Mouse (Mus musculus): ENCODE results near the gene Axdnd1. TPM values are rescaled to one million over a fixed set of nuclear protein-coding genes. Genes with fewer than 3 reads are reported as not detected.
A peak's percentile ranks its signal among the peaks of the same experiment; 100 is the strongest.

Axdnd1 gene
- 0.31 and 0.47 TPM in 2 replicates for polyA plus RNA-seq (2015; fragmentation: Nextera tagmentation; extraction: Ambion mirVana)

- ATAC-seq (ENCODE audit: insufficient number of reproducible peaks, insufficient read depth, low FRiP score, low TSS enrichment, low read depth) = peak; percentile 92
- Histone ChIP-seq H3K36me3 (no peaks in the 10 kb centered on the region), H3K4me1 (peaks cover 4% of the 10 kb centered on the region; the same call in 1 of the 2 replicates), H3K27ac (peak within 1 kb of the TSS; percentile 65; the same call in 1 of the 2 replicates), H3K4me3 (peak within 1 kb of the TSS; percentile 65), H3K27me3 (no peaks in the 10 kb centered on the region), H3K4me2 (peak within 1 kb of the TSS; percentile 72), H3K9me3 (no peaks in the 10 kb centered on the region), H3K9ac (peak within 1 kb of the TSS; percentile 71)
- under 1% methylated on average over 44 of the region's 44 CpGs for WGBS
Observed at GRCm38 (mm10) chr1:156420671-156421297, at the start of gene Axdnd1. Gene Axdnd1, minus strand, starts transcription at chr1:156421159.

DNA sequence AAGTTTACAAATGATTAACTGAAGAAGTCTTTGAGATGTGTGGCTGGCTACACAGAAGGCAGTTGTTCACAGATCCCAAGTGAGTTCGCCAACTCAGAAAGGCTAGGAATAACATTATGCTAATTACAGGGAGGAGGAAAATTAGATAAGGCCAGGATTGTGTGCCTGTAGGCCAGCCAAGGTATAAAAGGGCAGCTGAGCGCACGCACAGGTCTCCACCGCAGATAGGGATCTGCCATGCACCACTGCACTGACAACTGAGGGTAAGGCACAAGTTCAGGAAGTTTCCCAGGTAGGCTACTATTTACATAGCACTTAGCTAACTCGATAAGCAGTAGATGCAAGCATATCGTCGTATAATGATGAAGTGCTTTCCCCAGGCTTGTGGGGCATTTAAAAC, 49.6 kb upstream of the Axdnd1 start:
- Histone ChIP-seq H3K27ac (no peak overlapping the region), H3K4me2 (no peak overlapping the region), H3K9ac (no peak overlapping the region), H3K36me3 (peaks cover 21% of the 10 kb centered on the region), H3K4me1 (peaks cover 18% of the 10 kb centered on the region), H3K4me3 (no peak overlapping the region), H3K27me3 (no peaks in the 10 kb centered on the region), H3K9me3 (peaks cover 8% of the 10 kb centered on the region; the same call in 1 of the 2 replicates)
- no peak for ATAC-seq (ENCODE audit: insufficient number of reproducible peaks, insufficient read depth, low FRiP score, low TSS enrichment, low read depth)
- 56% methylated on average over 7 of the region's 7 CpGs for WGBS

- WGBS = 66% methylated on average over 3 of the region's 3 CpGs
- no peak for ATAC-seq (ENCODE audit: insufficient number of reproducible peaks, insufficient read depth, low FRiP score, low TSS enrichment, low read depth)
Observed at GRCm38 (mm10) chr1:156468576-156468975, 47.6 kb upstream of the Axdnd1 start.

GRCm38 (mm10) chr1:156467655-156468255, 46.8 kb upstream of the Axdnd1 start:
- ATAC-seq (ENCODE audit: insufficient number of reproducible peaks, insufficient read depth, low FRiP score, low TSS enrichment, low read depth) = no peak
- Histone ChIP-seq H3K27me3 (no peaks in the 10 kb centered on the region), H3K9ac (no peak overlapping the region), H3K4me2 (no peak overlapping the region), H3K9me3 (peaks cover 8% of the 10 kb centered on the region; the same call in 1 of the 2 replicates), H3K4me3 (no peak overlapping the region), H3K27ac (no peak overlapping the region), H3K36me3 (peaks cover 26% of the 10 kb centered on the region), H3K4me1 (peaks cover 13% of the 10 kb centered on the region)
- WGBS = 75% methylated on average over 12 of the region's 12 CpGs

More at GRCm38 (mm10) chr1:156468576-156468975, 47.6 kb upstream of the Axdnd1 start:
- Histone ChIP-seq H3K9me3 (peaks cover 8% of the 10 kb centered on the region; the same call in 1 of the 2 replicates), H3K4me3 (no peak overlapping the region), H3K4me1 (peaks cover 18% of the 10 kb centered on the region), H3K27me3 (no peaks in the 10 kb centered on the region), H3K36me3 (peaks cover 26% of the 10 kb centered on the region), H3K9ac (no peak overlapping the region), H3K4me2 (no peak overlapping the region), H3K27ac (no peak overlapping the region)

- Histone ChIP-seq H3K4me3 (no peak overlapping the region), H3K4me1 (no peaks in the 10 kb centered on the region), H3K9ac (no peak overlapping the region), H3K36me3 (peaks cover 26% of the 10 kb centered on the region), H3K27me3 (no peaks in the 10 kb centered on the region), H3K4me2 (no peak overlapping the region), H3K27ac (no peak overlapping the region), H3K9me3 (peaks cover 8% of the 10 kb centered on the region; the same call in 1 of the 2 replicates)
- WGBS = 84% methylated on average over 9 of the region's 9 CpGs
- no peak for ATAC-seq (ENCODE audit: insufficient number of reproducible peaks, insufficient read depth, low FRiP score, low TSS enrichment, low read depth)
Observed at GRCm38 (mm10) chr1:156464963-156465362, 44.0 kb upstream of the Axdnd1 start.

- peaks cover 21% of the 10 kb centered on the region for H3K36me3 ChIP-seq
- no peaks in the 10 kb centered on the region for H3K4me1 ChIP-seq
- no peak overlapping the region for H3K4me3 ChIP-seq
- H3K9ac ChIP-seq = no peak overlapping the region
- H3K27me3 ChIP-seq = no peaks in the 10 kb centered on the region
- 91% methylated on average over 8 of the region's 8 CpGs for WGBS
- no peak overlapping the region for H3K27ac ChIP-seq
- peaks cover 2% of the 10 kb centered on the region; the same call in 1 of the 2 replicates for H3K9me3 ChIP-seq
- no peak overlapping the region for H3K4me2 ChIP-seq
- ATAC-seq (ENCODE audit: insufficient number of reproducible peaks, insufficient read depth, low FRiP score, low TSS enrichment, low read depth) = no peak
Observed at GRCm38 (mm10) chr1:156463981-156464853, 43.3 kb upstream of the Axdnd1 start.

DNA sequence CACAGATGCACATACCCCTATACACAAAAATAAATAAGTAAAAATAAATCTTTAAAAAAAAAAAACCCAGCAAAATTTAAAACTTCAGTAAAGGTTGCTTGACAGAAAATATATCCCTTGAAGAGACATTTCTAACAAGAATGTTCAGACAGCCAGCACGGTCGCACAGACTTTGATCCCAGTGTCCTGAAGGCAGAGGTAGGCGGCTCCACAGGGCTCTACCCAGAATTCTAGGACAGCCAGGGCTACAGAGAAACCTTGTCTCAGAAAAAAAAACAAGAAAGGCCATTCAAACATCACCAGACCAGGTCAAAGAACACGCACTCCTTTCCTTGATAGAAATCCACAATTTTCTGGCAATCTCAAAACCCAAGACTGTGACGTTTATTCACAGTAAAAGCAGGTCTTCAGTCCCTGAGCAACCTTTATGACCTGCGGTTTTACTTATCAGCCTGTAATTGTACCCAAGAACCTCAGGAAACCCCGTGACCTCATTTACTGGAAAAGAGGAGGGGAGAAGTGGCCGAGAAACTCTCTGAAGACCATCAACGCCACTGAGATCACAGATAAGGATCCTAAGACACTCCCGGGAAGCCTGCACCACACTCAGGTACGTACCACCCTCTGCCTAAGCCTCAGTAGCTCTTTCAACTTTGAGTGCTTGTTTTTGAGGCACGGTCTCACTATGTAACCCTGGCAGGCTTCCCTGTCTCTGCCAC, 41.5 kb upstream of the Axdnd1 start:
- Histone ChIP-seq H3K4me2 (no peak overlapping the region), H3K27me3 (no peaks in the 10 kb centered on the region), H3K9ac (no peak overlapping the region), H3K36me3 (peaks cover 18% of the 10 kb centered on the region), H3K4me1 (no peaks in the 10 kb centered on the region), H3K9me3 (no peaks in the 10 kb centered on the region), H3K4me3 (no peak overlapping the region), H3K27ac (no peak overlapping the region)
- no peak for ATAC-seq (ENCODE audit: insufficient number of reproducible peaks, insufficient read depth, low FRiP score, low TSS enrichment, low read depth)
- 76% methylated on average over 12 of the region's 12 CpGs for whole genome bisulfite sequencing

GRCm38 (mm10) chr1:156461036-156461435, 40.1 kb upstream of the Axdnd1 start:
- peaks cover 18% of the 10 kb centered on the region for H3K36me3 ChIP-seq
- H3K4me2 ChIP-seq = no peak overlapping the region
- H3K4me1 ChIP-seq = no peaks in the 10 kb centered on the region
- no peak overlapping the region for H3K9ac ChIP-seq
- no peak for ATAC-seq (ENCODE audit: insufficient number of reproducible peaks, insufficient read depth, low FRiP score, low TSS enrichment, low read depth)
- no peaks in the 10 kb centered on the region for H3K9me3 ChIP-seq
- no peaks in the 10 kb centered on the region for H3K27me3 ChIP-seq
- no peak overlapping the region for H3K27ac ChIP-seq
- no peak overlapping the region for H3K4me3 ChIP-seq
- WGBS = 47% methylated on average over 6 of the region's 6 CpGs

GRCm38 (mm10) chr1:156460216-156460615, 39.3 kb upstream of the Axdnd1 start:
- ATAC-seq (ENCODE audit: insufficient number of reproducible peaks, insufficient read depth, low FRiP score, low TSS enrichment, low read depth) = no peak
- no peaks in the 10 kb centered on the region for H3K9me3 ChIP-seq
- 87% methylated on average over 4 of the region's 4 CpGs for WGBS
- no peak overlapping the region for H3K27ac ChIP-seq
- no peak overlapping the region for H3K9ac ChIP-seq
- H3K27me3 ChIP-seq = no peaks in the 10 kb centered on the region
- H3K4me1 ChIP-seq = no peaks in the 10 kb centered on the region
- H3K4me2 ChIP-seq = no peak overlapping the region
- no peak overlapping the region for H3K4me3 ChIP-seq
- peaks cover 18% of the 10 kb centered on the region for H3K36me3 ChIP-seq

DNA sequence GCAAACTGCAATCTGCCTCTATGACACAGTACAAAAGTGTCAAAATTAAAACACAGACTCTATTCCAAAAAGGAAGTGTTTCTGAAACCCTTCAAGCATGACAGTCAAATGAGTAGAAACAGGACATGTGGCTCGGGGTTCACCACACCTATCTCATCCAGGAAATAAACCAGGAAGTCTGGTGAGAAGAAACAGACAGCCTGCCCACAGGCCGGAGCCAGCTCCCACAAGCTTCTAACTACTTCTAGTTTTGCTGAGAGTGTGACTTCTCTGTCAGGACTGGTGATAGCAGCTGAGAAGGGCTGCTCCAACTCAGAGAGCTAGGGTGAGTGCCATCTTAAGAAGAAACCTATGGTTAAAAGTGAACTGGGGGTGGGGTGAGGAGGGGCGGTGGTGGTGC, 38.7 kb upstream of the Axdnd1 start:
- H3K4me3 ChIP-seq = no peak overlapping the region
- no peaks in the 10 kb centered on the region for H3K9me3 ChIP-seq
- H3K27ac ChIP-seq = no peak overlapping the region
- no peak overlapping the region for H3K4me2 ChIP-seq
- no peak for ATAC-seq (ENCODE audit: insufficient number of reproducible peaks, insufficient read depth, low FRiP score, low TSS enrichment, low read depth)
- peaks cover 22% of the 10 kb centered on the region; the same call in 1 of the 2 replicates for H3K36me3 ChIP-seq
- no peaks in the 10 kb centered on the region for H3K27me3 ChIP-seq
- WGBS = 84% methylated on average over 3 of the region's 3 CpGs
- no peak overlapping the region for H3K9ac ChIP-seq
- no peaks in the 10 kb centered on the region for H3K4me1 ChIP-seq
